Mouse (Mus musculus) kidney, embryonic 14.5 days (tissue): Measurements from ENCODE around the gene Gm4779. TPM values are rescaled to one million over a fixed set of nuclear protein-coding genes. Genes with fewer than 3 reads are reported as not detected.
"Not testable (repeated sequence)": the region's sequence is repeated elsewhere in the genome, so short reads cannot be mapped to it uniquely, and the experiment has no call there.

Experiments used
- ATAC-seq: fragments of 200-750 bp; cut with Nextera tagmentation; 2 replicates; pipeline ENCODE4 v1.8.0; 2017; ENCODE audit warnings: moderate number of reproducible peaks, mild to moderate bottlenecking, moderate TSS enrichment, moderate library complexity; ENCODE audit not compliant: low FRiP score, low TSS enrichment
- H3K27ac ChIP-seq: fragments of 300-500 bp; sonication (generic); 2 replicates; pipeline ENCODE4 v1.5.1; 2014; ENCODE audit warnings: low read depth, mild to moderate bottlenecking, low read length, moderate library complexity, mixed read lengths
- H3K27me3 ChIP-seq: fragments of 300-500 bp; sonication (generic); 2 replicates; pipeline ENCODE4 v1.6.1; 2014; ENCODE audit warnings: mild to moderate bottlenecking, low read length; ENCODE audit not compliant: control insufficient read depth, insufficient read depth
- H3K36me3 ChIP-seq: fragments of 300-500 bp; sonication (generic); 2 replicates; pipeline ENCODE4 v1.6.1; 2014; ENCODE audit warnings: low read length, mixed read lengths; ENCODE audit not compliant: control insufficient read depth, insufficient read depth
- H3K4me1 ChIP-seq: fragments of 300-500 bp; sonication (generic); 2 replicates; pipeline ENCODE4 v1.6.1; 2014; ENCODE audit warnings: low read length, mixed read lengths; ENCODE audit not compliant: control insufficient read depth, insufficient read depth
- H3K4me2 ChIP-seq: fragments of 300-500 bp; sonication (generic); replicated peaks from 2 replicates; pipeline ENCODE4 v1.6.1; 2014; ENCODE audit warnings: low read depth, mild to moderate bottlenecking, low read length
- H3K4me3 ChIP-seq: fragments of 300-500 bp; sonication (generic); 2 replicates; pipeline ENCODE4 v1.5.1; 2014; ENCODE audit warnings: mild to moderate bottlenecking, low read length
- H3K9ac ChIP-seq: fragments of 300-500 bp; sonication (generic); 2 replicates; pipeline ENCODE4 v1.6.1; 2014; ENCODE audit warnings: low read depth, mild to moderate bottlenecking, low read length, moderate library complexity
- H3K9me3 ChIP-seq: fragments of 300-500 bp; sonication (generic); 2 replicates; pipeline ENCODE4 v1.6.1; 2016; ENCODE audit warnings: low read length; ENCODE audit not compliant: control insufficient read depth
- WGBS: fragments of 180-500 bp; shearing (Covaris S2); extraction: QIAGEN DNeasy Blood & Tissue Kit; methylation state at CpG from one replicate; pipeline ENCODE4 v1.1.7; 2014; 5-methylcytosine and 5-hydroxymethylcytosine counted together
- polyA plus RNA-seq: library from polyadenylated mRNA; unstranded; fragments of >200 nt; fragmentation: Nextera tagmentation; extraction: Ambion mirVana; gene quantifications from 2 replicates; pipeline ENCODE4 v1.2.1, GENCODE M21; 2014

Gene Gm4779
- 0.56 and 0.81 TPM in 2 replicates for polyA plus RNA-seq

DNA sequence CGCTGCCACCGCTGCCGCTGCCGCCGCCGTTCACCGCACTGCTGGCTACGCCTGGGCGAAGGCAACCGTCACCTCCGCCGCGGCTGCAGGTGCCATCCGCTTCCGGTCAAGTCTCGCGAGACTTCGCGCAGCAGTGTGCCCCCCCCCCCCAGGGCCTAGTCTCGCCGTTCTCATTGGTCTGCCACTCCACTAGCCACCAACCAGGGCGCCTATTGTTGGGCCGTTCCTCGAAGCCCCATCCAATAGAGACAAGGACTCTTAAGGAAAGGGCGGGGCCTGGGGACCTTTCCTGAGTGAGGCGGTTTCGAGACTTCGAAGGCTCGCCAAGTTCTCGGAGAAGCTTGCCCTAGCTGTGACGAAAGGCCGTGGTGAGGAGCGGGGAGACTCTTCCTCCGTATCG lies at the start of gene Gm4779, which contains the start of gene 8030474K03Rik:
Gene Gm4779 (minus strand): TSS at position 82 of the 400 bp plus-strand sequence.
Gene 8030474K03Rik (plus strand): TSS at position 315 of the 400 bp plus-strand sequence.
- ATAC-seq, result no peak
- no peaks in the 10 kb centered on the region for H3K27me3 ChIP-seq
- H3K36me3 ChIP-seq, result no peaks in the 10 kb centered on the region
- no peak within 1 kb of the TSS for H3K9ac ChIP-seq
- H3K4me2 ChIP-seq, result no peak within 1 kb of the TSS
- WGBS, result 94% methylated on average over 35 of the region's 35 CpGs
- no peaks in the 10 kb centered on the region for H3K4me1 ChIP-seq
- no peak within 1 kb of the TSS for H3K27ac ChIP-seq
- no peak within 1 kb of the TSS for H3K4me3 ChIP-seq
- H3K9me3 ChIP-seq, result no peaks in the 10 kb centered on the region

DNA sequence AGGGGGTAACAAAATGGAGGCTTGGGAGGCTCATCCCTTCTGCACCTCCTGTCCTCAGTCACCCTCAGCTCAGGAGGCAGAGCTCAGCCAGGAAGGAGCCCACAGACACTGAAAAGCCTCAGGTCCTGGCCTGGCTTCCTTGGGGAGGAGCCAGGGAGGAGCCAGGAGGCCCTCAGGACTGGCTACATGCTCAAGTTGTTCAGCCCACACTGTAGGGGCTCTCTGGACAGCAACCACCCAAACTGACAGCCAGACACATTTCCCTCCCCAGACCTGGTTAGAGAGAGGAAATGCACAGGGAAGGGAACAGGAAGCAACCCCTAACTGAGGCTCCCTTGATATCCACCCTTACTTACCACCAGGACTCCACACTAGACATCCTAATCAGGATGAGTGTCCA lies 25.8 kb upstream of the Gm4779 start:
- H3K9me3 ChIP-seq, H3K27me3 ChIP-seq: not testable (repeated sequence)

DNA sequence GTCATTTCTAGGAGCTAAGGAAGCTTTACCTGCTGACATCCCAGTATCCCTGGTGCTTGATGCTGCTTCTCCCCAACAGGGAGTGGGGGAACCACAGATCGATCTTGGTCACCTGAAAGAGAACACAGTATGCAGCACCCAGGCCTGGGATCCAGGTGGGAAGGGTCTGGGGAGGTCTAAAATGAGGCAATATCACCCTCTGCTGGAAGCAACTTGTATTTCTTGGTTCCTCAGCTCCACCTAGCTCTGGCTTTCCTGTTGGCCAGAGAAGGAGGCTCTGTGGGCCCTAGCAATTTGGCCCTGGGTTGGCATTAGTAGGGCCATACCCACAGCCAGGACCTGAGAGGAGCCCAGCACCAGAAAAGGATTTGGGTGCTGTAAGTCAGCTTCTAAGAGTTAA lies 24.9 kb upstream of the Gm4779 start:
- Histone ChIP-seq H3K27me3 (peaks cover 3% of the 10 kb centered on the region; the same call in 1 of the 2 replicates), H3K27ac (no peak overlapping the region), H3K4me2 (no peak overlapping the region), H3K9me3 (no peaks in the 10 kb centered on the region), H3K9ac (no peak overlapping the region), H3K4me3 (no peak overlapping the region), H3K4me1 (no peaks in the 10 kb centered on the region), H3K36me3 (no peaks in the 10 kb centered on the region)
- WGBS, result 80% methylated on average over 1 of the region's 1 CpGs
- ATAC-seq, result no peak

More for the DNA sequence above, 25.8 kb upstream of the Gm4779 start:
- not testable (repeated sequence) for H3K36me3 ChIP-seq, H3K27ac ChIP-seq, H3K4me3 ChIP-seq, ATAC-seq, H3K4me2 ChIP-seq, H3K4me1 ChIP-seq, H3K9ac ChIP-seq

DNA sequence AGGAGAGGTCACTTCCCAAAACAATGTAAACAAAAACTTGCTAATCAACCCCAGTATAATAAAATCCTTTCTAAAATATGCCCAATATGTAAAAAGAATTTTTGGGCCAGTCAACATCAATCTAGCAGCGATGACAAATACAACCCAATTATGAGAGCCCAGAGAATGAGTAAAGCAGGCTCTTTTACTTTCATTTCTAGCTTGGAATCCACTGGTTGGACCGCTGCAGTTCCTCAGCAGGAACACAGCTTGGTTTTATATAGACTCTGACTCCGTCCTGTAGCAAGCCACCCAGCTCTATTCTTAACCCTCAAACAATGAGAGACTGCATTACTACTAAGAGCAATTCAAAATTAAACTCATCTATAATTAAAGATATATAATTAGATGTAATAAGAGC lies 17.5 kb upstream of the Gm4779 start:
- Histone ChIP-seq H3K27ac (no peak overlapping the region), H3K4me2 (no peak overlapping the region), H3K36me3 (no peaks in the 10 kb centered on the region), H3K9ac (no peak overlapping the region), H3K27me3 (no peaks in the 10 kb centered on the region; the same call in 1 of the 2 replicates), H3K4me1 (no peaks in the 10 kb centered on the region), H3K4me3 (no peak overlapping the region), H3K9me3 (no peaks in the 10 kb centered on the region)
- ATAC-seq, result no peak
- 67% methylated on average over 3 of the region's 3 CpGs for WGBS

DNA sequence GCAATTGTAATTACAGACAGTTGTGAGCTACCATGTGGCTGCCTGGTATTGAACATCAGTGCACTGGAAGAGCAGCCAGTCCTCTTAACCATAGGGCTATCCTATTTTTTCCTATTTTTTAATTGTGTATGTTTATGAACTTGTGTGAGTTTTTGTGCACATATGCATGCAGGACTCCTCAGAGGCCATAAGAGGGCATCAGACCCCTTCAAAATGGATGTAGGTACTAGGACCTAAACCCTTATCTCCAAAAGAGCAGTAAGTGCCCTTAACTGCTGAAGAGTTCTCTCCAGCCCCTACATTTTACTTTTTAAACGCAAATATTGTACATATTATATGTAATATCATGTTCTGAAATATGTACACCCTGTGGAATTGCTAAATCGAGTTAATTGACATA lies 11.3 kb upstream of the Gm4779 start:
- 40% methylated on average over 2 of the region's 2 CpGs for WGBS
- Histone ChIP-seq H3K4me1 (no peaks in the 10 kb centered on the region), H3K4me2 (no peak overlapping the region), H3K9ac (no peak overlapping the region), H3K36me3 (no peaks in the 10 kb centered on the region), H3K9me3 (no peaks in the 10 kb centered on the region), H3K27me3 (no peaks in the 10 kb centered on the region), H3K4me3 (no peak overlapping the region), H3K27ac (no peak overlapping the region)
- ATAC-seq, result no peak

DNA sequence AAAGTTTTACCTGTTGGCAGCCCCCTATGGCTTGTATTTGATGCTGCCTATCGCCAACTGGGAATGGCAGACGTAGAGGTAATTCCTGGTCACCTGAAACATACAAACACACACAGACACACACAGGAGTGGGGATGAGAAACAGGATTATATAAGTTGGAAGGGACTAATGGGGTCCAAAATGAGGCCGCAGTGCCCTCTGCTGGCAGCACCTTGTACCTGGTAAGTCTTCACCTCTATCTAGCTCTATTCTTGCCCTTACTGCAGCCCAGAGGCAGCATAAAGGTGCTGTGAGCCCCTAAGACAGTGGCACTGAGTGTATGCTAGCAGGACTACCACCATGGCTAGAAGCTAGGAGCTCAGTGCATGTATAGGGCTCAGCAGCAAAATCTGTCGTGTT lies 2.7 kb downstream of the Gm4779 start:
- Histone ChIP-seq H3K27me3 (no peaks in the 10 kb centered on the region), H3K27ac (no peak overlapping the region), H3K9ac (no peak overlapping the region), H3K4me2 (no peak overlapping the region), H3K4me3 (no peak overlapping the region), H3K4me1 (no peaks in the 10 kb centered on the region), H3K36me3 (no peaks in the 10 kb centered on the region), H3K9me3 (no peaks in the 10 kb centered on the region)
- 44% methylated on average over 4 of the region's 4 CpGs for WGBS
- ATAC-seq, result no peak

DNA sequence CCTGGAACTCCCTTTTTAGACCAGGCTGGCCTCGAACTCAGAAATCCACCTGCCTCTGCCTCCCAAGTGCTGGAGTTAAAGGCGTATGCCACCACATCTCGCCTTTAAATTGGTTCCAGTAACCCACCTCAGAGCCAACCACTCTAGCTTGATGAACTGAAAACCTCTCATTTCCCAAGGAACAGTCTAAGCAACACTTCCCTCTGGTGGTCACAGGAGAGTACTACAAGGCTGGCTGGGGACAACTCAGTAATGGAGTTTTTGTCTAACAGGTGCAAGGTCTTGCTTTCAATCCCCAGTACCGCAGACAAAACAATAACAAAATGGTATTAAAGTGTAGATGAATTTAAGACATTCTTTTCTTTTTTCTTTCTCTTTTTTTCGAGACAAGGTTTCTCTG lies 22.2 kb downstream of the Gm4779 start:
- H3K27ac ChIP-seq, result no peak overlapping the region
- ATAC-seq, result no peak
- H3K4me1 ChIP-seq, result no peaks in the 10 kb centered on the region
- H3K36me3 ChIP-seq, result no peaks in the 10 kb centered on the region
- H3K9me3 ChIP-seq, result no peaks in the 10 kb centered on the region
- no peak overlapping the region for H3K9ac ChIP-seq
- no peak overlapping the region for H3K4me3 ChIP-seq
- 44% methylated on average over 5 of the region's 5 CpGs for WGBS
- no peaks in the 10 kb centered on the region for H3K27me3 ChIP-seq
- no peak overlapping the region for H3K4me2 ChIP-seq

DNA sequence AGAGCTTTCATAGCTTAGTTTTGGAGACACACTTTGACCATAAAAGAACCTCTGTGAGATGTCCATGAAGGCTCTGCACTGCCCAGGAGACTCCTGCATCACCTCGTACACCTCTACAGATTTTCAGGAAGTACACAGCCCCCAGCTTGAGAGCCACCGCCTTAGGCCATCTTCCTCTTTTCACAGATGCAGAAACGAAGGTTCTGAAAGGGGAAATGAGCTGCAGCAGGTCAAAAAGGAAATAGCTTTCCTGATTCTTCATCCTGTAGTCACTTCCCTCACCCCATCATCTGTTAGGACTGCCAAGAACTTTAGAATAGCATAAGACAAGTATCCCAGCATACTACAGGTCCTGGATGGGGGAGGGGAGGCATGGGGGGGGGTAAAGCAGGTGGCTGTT lies 23.9 kb downstream of the Gm4779 start:
- H3K27ac ChIP-seq, result no peak overlapping the region
- H3K4me1 ChIP-seq, result no peaks in the 10 kb centered on the region
- no peak overlapping the region for H3K4me2 ChIP-seq
- H3K9ac ChIP-seq, result no peak overlapping the region
- ATAC-seq, result no peak
- H3K27me3 ChIP-seq, result 0 out of 2 replicates have a peak, but pooled peaks cover 3% of the 10 kb centered on the region
- no peaks in the 10 kb centered on the region for H3K36me3 ChIP-seq
- WGBS, result 62% methylated on average over 3 of the region's 3 CpGs
- H3K9me3 ChIP-seq, result no peaks in the 10 kb centered on the region
- no peak overlapping the region for H3K4me3 ChIP-seq

DNA sequence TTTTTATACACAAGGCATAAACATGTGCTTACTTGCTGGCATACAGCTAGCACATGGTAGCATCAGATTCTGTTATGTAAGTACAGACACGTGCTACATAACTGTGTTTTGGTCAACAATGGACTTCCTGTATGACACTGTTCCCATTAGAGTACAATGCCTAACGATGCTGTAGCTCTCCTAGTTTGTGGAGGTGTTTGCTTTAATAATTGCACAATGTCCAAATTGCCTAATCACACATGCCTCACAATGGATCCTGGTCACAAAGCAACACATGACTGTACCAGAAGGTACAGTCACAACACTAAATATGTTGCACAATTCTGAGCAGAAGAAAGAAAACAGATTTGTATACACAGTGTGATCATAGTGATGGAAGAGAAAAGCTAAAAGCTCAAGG lies 24.7 kb downstream of the Gm4779 start:
- Histone ChIP-seq H3K4me2 (no peak overlapping the region), H3K4me1 (no peaks in the 10 kb centered on the region), H3K9ac (no peak overlapping the region), H3K9me3 (no peaks in the 10 kb centered on the region), H3K27me3 (0 out of 2 replicates have a peak, but pooled peaks cover 3% of the 10 kb centered on the region), H3K27ac (no peak overlapping the region), H3K4me3 (no peak overlapping the region), H3K36me3 (no peaks in the 10 kb centered on the region)
- 74% methylated on average over 2 of the region's 2 CpGs for WGBS
- no peak for ATAC-seq
